Mouse (Mus musculus): ENCODE results near the gene Ano10.

Gene Ano10

DNA sequence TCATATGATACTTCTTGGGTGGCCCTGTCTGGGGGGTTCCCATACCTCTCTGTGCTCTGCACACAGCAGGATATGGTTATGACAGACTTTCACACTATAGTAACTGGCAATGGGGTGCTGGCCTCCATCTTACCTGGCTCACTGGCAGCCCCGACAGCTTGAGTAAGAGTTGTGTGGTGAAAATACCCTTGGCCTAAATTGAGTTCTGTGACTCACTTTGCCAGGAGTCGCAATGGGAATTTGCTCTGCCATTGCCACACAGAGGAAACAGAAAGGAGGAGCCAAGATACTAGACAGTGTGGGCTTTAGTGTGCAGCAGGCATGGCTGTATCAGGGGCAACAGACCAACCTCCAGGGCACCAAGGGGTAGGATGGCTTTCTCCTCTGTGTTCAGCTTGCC lies 4.0 kb downstream of the Ano10 start:
- DNase-seq (ENCODE audit: low read depth, low spot score) = no peak

DNA sequence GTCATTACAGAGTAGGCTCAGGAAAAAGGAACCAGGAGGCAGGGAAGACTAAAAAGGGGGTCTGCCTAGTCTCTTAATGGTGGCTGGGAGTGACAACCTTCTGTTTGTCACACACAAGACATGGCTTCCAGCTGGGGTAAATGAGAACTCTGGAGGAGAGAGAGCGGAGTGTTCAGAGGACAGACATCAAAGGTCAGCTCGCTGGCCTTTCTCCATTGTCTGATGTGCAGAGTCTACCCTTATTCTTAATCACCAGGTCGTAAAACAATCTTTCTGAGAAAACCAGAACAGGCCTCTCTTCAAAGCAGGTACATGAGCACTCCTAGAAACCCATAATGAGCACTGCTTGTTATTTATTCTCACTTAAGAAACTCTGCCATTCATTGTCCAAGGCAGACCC lies 5.8 kb downstream of the Ano10 start:
- DNase-seq (ENCODE audit: low read depth, low spot score) = no peak

DNA sequence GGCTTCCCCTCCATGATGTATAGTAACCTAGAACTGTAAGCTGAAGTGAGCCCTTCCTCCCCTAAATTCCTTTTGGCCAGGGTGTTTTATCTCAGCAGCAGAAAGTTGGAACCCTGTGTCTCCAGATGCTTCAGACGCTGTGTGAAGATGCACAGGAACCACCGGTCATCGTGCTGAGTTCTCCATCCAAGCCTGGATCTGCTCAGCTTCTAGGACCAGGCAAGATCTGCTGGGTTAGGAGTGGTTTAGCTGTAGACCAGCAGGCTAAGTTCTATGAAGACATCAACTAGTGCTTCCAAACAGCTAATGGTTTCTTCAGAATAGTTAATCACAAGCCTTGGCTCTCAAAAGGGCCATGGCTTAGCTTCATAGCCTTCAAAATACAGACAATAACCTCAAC lies 6.7 kb downstream of the Ano10 start:
- DNase-seq (ENCODE audit: low read depth, low spot score) = no peak

DNA sequence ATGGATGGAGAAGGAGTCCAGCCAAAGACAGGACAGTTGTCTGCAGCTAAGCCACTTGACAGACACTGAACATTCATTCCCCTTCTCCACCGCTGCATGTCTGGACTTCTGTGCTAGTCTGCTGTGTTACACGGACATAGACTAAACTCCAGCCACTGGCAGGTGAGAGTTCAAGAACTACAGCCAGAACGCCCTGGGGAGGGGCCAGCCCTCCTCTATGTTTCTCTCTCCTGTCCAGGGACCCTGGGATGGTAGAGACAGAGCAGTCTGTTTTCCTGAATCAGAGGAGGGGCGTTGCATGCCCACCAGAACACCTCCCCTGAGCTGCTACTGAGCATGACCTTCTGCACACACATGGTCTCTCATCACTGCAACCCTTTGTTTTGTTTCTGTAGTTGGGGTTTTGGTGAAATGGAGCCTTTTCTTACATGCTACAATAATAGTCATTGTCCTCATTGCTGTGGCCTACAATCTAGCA lies 8.4 kb downstream of the Ano10 start:
- DNase-seq (ENCODE audit: low read depth, low spot score) = no peak

DNA sequence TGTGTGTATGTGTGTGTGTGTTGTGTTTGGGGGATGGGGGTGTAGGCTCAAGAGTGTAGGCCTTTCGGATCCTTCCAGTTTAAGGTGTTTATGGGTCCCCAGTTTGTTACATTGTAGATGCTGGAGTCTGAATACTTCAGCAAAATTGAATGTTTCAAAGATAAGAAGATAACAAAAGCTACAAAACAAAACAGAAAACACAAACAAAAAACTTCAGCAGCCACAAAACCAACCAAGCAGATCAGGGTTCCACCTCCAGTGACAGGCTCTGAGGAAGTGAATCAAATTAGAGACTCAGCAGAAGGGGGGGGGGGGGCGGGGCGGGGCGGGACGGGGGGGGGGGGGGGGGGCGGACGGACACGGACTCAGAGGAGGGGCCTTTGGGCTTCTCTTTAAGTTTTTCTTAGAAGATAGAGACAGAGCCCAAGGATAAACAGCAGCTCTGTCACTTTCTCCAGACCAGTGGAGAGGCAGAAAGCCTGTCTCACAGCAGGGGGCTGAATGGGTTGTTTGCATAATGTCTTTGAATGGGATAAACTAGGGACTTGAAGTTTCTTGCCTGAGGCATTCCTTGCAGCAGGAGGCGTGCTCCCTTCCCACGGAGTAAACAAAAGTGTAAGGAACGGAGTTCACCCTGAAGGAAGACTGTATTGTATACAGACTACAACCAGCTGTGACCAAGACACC lies 8.9 kb downstream of the Ano10 start:
- DNase-seq (ENCODE audit: low read depth, low spot score) = peak; percentile 44

DNA sequence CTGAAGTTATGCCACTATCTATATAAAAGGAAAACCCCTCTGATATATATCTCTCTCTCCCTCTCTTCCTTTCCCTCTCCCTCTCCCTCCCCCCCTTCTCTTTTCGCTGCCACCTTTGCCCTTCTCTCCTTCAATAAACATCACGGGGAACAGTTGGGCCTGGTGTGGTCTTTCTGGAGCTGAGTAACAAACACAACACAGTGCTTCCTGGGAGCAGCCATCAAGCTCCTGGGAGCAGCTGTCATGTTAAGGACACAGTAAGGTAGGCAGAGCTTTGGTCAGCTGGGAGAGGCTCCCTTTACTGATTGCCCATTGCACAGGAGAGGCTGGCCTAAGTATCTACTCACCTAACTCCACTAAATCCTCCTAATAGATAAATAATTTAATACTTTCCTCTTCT lies 9.5 kb downstream of the Ano10 start:
- no peak for DNase-seq (ENCODE audit: low read depth, low spot score)

DNA sequence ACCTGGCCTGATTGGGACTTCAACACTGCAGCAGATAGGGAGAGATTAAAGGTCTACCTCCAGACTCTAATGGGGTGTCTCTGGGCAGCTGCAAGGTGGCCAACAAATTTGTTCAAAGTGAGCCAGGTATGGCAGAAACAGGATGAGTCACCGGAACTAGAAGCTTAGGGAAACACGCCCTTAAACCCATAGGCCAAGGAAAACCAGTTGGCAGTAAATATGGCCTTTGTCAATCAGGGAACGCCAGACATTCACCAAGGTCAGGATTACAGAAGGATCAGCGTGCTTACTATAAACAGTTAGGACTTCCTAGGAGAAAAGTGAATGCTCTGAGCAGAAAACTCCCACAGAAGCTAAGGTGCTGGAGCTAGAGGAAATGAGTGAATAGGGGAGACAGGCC lies 13.2 kb downstream of the Ano10 start:
- no peak for DNase-seq (ENCODE audit: low read depth, low spot score)

DNA sequence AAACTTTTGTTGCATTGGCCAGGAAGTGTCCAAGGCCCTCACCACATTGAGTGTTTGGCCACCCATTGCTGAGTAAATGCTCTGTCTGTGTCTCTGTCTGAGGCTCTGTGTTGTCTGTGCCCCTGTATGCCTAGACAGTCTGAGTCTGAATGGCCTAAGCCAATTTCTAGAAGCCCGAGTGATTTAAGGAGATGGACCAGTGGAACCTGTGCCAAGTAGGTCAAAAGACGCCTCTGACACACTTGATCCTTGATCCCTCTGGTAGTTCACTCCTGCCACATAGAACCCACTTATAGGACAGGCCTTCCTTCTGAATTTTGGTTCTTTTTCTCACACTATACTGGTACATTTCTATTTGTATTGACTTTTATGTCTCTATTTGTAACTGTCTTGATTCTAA lies 17.6 kb downstream of the Ano10 start:
- DNase-seq (ENCODE audit: low read depth, low spot score) = no peak

DNA sequence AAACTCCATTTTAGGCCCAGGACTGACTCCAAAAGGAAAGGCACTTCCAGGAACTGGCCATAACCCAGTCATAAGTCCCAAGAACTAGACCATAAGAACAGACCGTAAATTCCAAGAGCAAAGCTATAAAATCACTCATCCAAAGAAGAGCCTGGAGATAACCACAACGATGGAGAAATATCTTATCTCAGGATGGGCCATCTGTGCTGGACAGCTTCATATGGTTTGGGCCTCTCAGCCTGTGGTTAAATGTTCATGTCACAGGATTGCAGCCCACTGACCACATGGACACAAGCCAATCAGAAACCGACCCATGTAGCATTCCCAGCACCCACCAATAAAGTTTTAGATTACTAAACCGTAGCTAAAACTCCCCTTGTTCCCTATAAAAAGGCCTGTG lies 18.1 kb downstream of the Ano10 start:
- DNase-seq (ENCODE audit: low read depth, low spot score) = no peak

DNA sequence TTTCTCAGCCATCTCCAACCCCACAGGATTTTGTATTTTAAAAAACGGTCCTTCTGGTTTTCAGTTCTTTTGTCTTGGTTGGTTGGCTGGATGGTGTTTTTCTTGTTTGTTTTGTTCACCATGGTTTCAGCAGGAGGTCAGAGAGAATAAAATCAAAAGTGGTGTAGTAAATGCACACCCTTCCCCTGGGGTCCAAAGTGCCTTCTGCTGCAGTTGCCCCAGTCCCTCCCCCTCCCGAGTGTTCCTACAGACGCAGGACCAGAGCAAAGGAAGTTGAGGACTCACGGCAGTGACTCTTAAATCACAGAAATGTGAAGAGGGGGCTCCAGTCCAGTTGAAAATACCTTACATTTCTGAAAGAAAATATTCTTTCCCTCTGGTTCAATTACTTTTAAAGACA lies 19.9 kb downstream of the Ano10 start:
- no peak for DNase-seq (ENCODE audit: low read depth, low spot score)

DNA sequence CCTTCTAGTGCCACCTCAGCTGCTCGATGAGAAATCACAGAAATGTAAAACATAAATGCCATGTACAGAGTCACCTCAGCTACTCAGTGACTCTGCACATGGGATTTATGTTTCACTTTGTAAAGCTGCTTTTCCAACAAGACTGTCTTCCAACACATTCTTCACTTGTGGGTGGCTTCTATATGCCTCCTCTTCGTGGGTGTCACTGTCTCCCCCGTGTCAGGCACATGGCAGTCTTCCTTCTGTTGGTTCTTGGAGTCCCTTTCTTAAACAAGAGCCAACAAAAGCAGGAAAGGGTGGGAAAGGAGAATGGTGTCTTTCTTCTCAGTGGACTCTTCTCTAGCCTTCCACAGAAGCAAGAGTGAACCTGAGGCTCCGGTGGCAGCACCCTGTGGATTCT lies 20.3 kb downstream of the Ano10 start:
- DNase-seq (ENCODE audit: low read depth, low spot score) = no peak

DNA sequence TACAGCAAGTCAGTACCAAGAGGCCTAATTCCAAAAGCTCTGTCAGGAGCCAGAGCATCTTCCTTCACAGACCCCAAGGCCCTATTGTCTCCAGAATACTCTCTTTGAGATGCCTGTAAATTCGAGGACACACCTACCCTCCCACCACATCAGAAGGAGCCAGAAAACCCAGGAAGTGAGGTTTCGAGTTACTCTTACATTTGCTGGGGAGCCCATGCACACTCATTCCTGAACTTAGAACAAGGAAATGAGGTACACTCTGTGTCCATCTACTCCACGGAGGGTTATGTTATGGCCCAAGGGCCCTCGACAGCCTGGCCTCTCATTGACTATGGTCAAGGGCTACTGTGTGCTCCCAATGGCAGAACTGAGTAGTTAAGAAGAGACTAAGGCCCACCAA lies 22.4 kb downstream of the Ano10 start:
- no peak for DNase-seq (ENCODE audit: low read depth, low spot score)

DNA sequence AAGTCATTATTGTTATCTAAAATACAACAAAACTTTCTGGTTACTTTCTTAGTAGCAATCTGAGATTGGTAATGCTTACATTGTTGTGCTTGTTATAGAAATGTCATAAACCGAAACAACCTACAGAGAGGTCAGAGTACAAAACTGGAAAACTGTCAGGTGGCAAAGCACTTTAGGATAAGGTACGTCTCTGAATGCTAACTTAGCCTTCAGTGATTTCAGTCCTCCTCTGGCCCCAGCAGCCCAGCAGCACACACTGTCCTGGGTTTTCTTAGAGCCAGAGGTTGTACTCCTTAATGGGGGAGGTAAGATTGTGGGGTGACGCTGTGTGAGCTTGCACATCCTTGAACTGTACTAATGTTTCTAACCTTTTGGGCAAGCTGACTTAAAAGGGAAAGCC lies 22.9 kb downstream of the Ano10 start:
- DNase-seq (ENCODE audit: low read depth, low spot score) = no peak

DNA sequence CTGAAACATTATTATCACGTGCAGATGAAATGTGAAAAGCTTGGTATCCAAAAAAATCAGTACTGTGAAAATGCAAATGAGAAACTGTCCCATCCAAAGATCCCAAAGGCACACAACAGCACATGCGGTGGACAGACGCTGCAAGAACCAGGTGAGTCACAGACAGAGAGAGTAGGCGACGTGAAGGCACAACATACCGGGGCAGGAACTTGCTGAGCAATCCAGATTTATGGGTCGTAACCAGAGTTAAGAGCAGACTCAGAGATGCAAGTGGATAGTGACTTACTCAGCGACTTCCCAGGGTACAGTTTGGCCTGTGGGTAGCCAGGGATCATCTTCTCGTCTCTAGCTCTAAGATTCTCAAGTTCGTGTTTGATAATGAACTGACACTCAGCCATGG lies 23.3 kb downstream of the Ano10 start:
- DNase-seq (ENCODE audit: low read depth, low spot score) = no peak

DNA sequence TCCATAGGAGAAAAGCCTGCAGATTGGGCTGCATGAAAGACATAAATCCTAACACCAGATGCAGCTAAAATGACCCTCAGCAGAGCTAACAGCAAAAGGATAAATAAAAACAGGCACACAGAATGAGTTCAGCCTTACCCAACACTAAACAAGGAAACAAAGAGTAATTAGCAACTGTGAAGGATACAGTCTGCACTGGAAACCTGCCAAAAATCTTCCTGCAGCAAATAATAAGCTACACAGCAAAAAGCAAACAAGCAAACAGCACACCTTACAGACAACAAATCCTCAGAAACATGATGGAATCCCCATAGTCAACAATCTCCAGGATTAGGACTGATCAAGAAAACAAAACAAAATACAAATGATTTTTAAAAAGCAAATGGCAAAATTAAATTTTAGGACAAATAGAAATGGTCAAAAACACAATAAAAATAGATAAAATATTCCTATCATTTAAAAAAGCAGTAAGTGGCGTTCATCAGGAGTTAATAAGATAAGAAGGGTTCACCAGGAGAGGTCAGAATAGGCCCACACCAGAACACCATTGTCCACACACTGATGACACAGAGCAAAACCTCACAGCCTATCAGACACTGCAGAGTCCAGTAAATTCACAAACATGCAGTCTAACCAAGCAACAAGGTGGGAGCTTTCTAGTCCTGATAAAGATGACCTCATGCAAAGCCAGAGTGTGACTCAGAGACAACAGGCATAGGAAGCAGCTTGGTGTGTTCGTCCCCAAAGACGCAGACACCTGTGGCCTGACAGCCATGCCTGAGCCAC lies 24.8 kb downstream of the Ano10 start:
- no peak for DNase-seq (ENCODE audit: low read depth, low spot score)

DNA sequence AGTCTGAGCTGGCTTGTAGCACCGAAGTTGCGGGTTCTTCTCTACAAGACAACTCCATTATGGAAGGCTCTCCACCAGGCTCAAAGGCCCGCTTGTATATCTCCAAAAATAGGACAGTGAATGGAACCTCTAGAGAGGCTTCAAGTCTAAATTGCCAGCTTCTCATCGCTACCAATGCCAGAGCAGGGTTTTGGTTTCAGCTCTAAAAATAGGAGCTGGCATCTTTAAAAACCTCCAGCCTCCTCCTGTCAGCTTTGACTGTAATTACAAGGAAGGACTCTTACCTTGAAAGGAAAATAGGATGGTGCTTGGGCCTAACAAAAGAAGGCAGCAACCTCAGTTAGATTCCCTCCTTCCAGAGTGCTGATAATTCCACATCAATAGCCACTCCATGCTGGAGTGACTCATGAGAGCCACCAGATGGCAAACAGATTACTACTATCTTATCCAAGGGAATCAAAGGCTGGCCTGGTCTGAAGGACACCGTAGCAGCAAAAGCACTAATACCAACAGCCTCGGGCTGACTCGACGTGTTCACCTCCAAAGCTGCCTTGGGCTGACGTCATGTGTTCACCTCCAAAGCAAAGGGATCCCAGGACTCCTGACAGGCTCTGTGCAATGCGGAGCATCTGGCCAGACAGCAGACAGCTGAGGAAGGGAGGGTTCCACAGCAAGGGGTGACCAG lies 28.6 kb downstream of the Ano10 start:
- no peak for DNase-seq (ENCODE audit: low read depth, low spot score)

DNA sequence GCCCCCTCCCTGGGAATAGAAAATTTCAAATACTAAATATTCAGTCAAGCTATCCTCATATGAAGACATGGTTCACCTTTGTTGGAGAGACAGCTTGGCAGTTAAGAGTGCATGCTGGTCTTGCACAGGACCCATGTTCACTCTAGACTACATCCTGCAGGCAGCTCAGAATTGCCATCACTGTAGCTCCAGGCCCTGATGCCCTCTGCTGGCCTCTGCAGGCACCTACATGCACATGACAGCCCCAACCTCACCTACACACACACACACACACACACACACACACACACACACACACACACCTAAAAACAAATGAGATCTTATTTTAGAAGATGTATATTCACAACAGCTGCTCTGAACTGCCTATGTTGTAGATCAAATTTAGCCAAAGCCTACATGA lies 31.1 kb downstream of the Ano10 start:
- no peak for DNase-seq (ENCODE audit: low read depth, low spot score)

DNA sequence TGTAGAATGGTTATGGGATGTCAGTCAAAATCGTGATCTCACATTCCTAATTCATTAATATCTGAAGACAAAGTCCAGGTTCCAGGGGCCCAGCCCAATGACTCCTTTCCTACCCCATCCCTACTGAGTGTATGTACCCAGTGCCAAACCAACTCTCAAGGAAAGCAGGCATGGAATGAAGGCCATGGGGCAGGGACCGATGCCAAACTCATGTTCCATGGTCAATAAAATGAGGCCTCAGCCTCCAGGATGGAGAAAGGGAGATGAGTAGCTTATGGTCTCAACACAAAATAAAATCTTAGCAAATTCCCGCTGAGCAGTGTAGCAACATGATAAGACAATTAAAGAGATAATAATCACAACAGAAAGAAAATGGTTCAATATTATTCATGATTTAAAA lies 39.8 kb downstream of the Ano10 start:
- DNase-seq (ENCODE audit: low read depth, low spot score) = no peak

DNA sequence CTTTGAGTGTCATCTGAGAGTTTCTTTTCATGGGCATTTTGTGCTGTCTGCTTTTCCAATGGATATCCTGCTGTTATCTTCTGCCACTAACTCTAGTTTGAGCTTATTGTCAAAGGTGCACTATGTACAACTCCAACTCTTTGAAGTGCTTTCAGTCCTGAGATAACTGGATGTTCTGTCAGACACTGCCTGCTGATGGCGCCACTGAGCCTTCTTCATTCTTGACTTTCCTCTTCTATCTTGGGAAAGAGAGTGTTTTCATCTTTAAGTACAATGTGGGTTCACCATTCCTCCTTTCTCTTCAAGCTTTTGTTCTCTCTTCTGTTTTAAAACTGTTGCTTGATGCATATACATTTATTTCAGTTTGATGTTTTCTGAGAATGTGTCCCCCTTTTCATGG lies 42.1 kb downstream of the Ano10 start:
- no peak for DNase-seq (ENCODE audit: low read depth, low spot score)

DNA sequence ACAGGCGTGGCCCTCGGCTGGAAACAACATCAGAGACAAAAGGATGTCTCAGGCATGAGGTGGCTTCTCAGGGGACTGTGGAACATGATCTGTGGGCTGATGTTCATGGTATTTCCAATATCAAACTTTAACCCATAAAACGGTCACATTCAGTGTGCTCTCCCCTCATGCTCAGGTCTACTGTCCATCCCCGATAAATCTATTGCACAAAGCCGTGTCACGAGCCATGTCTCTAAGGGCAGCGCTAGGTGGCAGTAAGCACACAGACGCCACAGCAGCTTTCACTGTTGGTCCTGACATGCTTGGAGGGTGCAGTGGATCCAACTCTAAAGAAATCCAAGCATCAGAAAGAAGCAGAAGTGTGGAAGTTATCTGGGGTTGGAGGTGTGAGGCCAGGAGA lies 46.1 kb downstream of the Ano10 start:
- no peak for DNase-seq (ENCODE audit: low read depth, low spot score)

DNA sequence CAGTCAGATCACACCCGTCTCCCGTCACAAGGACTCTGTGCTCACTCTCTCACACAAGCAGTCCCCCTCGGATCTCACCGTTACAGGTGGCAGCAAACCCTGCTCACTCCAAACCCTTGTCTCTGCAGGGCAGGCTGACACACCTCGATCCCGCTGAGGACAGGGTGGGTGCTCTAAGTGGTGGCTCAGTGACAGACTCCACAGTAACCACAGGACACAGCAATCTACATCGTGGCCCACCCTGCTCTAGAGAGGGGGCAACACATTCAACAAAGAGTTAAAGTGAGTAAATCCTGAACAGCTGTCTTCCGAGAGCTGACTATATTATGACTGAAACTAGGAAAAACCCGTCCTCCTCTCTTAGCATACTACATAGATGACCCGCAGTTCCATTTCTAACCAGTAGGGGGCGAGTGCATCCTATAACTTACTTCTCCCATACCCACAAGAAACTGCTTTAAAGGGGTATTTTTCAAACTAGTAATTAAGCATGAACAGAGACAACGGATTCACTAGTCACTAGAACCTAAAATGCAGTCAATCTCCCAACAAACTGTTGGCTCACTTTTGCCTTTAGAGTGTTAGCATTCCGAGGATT lies 46.7 kb downstream of the Ano10 start:
- peak; percentile 78 for DNase-seq (ENCODE audit: low read depth, low spot score)

DNA sequence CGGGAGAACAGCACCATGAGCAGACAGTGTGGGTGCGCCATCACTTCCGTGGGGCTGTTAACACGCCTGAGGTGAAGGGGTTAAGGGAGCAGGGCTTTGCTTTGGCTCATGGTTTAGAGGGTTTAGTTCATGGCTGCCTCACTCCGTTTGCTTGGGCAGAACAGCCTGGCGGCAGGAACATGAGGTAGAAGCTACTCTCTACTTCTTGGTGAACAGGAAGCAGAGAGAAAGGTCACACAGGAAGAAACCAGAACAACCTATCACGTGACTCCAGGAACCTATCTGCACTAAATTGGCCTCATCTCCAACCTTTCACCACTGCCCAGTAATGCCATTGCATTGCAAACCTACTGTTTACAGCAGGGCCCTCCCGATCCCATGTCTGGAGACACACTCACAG lies 48.3 kb downstream of the Ano10 start:
- DNase-seq (ENCODE audit: low read depth, low spot score) = no peak
